Mouse (Mus musculus): ENCODE results near the gene Tle3.

Gene Tle3

DNA sequence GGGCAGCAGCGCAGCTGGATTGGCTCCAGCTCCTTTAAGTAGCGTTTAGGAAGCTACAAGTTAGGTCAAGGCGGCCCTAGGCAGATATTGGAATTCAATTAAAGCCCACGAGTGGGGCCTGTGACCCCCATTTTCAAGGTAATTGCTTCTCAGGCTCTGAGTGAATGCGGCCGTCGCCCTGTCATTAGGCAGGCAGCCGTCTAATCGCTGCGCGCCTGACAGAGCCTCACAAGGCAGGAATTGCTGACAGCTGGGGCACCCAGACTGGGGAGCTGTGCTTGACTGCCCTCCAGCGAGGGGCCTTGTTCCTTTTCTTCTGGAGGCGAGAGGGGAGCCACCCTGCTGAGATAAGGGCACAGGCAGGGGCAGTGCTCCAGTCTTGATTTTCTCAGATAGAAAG, 24.3 kb downstream of the Tle3 start:
- DNase-seq (ENCODE audit: low spot score) = no peak

- DNase-seq (ENCODE audit: low spot score) = no peak
Observed at GRCm38 (mm10) chr9:61397130-61397529, 25.0 kb downstream of the Tle3 start.

GRCm38 (mm10) chr9:61398160-61398559, 26.0 kb downstream of the Tle3 start:
- DNase-seq (ENCODE audit: low spot score) = no peak

- no peak for DNase-seq (ENCODE audit: low spot score)
Observed at GRCm38 (mm10) chr9:61400132-61400531, 28.0 kb downstream of the Tle3 start.

DNA sequence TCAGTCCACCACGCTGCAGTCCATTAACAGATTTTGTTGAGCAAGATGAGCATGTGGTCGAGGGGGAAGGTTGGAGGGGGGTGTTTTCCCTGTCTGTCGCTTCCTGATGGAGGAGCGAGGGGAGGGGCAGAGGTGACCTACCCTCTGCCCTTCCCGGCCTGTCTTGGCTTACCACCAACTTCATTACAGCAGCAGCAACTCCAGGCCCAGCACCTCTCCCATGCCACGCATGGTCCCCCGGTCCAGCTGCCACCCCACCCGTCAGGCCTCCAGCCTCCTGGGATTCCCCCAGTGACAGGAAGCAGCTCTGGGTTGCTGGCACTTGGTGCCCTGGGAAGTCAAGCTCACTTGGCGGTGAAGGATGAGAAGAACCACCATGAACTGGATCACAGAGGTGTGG, 29.5 kb downstream of the Tle3 start:
- no peak for DNase-seq (ENCODE audit: low spot score)

DNA sequence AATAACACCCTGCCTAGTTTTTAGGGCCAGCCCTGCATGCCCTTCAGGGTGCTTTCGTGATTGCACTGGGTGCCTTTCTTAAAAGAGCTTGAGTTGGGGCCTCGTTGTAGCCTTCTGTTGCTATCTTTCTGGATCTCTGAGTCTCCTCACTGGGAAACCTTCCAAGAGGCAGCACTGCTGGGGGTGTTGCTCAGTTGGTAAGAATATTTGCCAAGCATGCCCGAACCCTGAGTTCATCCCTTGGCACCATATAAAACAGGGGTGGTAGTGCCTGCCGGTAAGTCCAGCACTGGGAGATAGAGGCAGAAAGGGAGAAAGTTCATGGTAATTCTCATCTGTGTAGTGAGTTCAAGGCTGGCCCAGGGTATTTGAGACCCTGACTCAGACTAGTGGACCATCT, 30.1 kb downstream of the Tle3 start:
- no peak for DNase-seq (ENCODE audit: low spot score)

GRCm38 (mm10) chr9:61402716-61403115, 30.6 kb downstream of the Tle3 start:
- no peak for DNase-seq (ENCODE audit: low spot score)

DNA sequence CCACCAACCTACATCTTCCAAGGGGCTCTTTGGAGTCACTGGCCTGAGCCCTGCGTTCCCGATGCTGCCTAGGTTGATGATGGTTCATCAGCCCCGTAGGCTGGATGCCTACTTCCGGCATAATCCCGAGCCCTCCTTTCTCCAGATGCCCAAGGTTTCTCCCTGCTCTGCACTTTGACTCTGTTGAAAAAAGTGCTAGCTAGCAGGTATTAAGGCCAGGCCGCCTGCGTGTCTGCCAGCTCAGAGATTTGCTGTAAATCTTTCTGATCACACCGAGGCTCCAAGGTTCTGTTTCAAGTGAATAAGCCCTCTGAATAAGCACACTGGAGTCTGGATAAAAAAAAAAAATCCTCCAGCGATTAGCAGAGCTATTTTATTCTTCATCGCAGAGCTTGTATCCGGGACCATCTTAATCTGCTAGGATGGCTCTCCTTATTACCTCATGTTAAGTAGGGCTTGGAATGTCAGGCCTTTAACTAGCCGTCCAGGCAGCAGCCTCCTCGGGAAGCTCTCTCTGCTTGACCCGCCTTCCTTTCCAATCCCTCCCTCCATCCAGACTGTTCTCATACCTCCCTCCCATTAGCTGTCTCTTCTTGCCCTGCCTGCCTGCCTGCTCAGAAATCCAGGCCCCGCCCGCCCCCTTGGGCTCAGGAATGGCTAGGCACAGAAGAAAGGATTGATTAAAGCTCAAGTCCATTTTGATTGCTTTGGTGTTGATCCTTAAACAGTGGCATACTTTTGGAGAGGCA, 31.9 kb downstream of the Tle3 start:
- no peak for DNase-seq (ENCODE audit: low spot score)

DNA sequence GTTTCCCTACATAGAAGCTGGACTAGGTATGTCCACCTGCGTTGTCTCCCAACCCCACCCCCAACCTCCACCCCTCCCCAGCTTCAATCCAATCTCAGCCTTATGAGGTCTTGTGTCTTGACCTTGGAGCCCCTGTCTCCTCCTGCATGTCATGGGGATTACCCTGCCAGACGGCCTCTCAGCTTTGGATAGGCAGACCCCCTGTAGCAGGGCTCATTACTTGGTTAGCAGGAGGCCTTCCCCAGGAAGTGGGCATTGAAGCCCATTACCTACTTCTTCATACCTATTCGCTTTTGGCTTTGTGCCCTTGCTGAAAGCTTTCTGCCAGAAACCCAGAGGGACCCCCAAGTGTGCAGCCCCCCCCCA, 32.4 kb downstream of the Tle3 start:
- no peak for DNase-seq (ENCODE audit: low spot score)

GRCm38 (mm10) chr9:61404998-61405621, 32.9 kb downstream of the Tle3 start:
- no peak for DNase-seq (ENCODE audit: low spot score)

GRCm38 (mm10) chr9:61406343-61406742, 34.2 kb downstream of the Tle3 start:
- no peak for DNase-seq (ENCODE audit: low spot score)

GRCm38 (mm10) chr9:61409046-61409445, 36.9 kb downstream of the Tle3 start:
- DNase-seq (ENCODE audit: low spot score) = no peak

GRCm38 (mm10) chr9:61413665-61414456, 41.7 kb downstream of the Tle3 start:
- DNase-seq (ENCODE audit: low spot score) = no peak

- no peak for DNase-seq (ENCODE audit: low spot score)
Observed at GRCm38 (mm10) chr9:61416571-61416970, 44.4 kb downstream of the Tle3 start.

- DNase-seq (ENCODE audit: low spot score) = no peak
Observed at GRCm38 (mm10) chr9:61421626-61422025, 49.5 kb downstream of the Tle3 start.

GRCm38 (mm10) chr9:61424245-61424644, 52.1 kb downstream of the Tle3 start:
- no peak for DNase-seq (ENCODE audit: low spot score)

- no peak for DNase-seq (ENCODE audit: low spot score)
Observed at GRCm38 (mm10) chr9:61426493-61426892, 54.3 kb downstream of the Tle3 start.

DNA sequence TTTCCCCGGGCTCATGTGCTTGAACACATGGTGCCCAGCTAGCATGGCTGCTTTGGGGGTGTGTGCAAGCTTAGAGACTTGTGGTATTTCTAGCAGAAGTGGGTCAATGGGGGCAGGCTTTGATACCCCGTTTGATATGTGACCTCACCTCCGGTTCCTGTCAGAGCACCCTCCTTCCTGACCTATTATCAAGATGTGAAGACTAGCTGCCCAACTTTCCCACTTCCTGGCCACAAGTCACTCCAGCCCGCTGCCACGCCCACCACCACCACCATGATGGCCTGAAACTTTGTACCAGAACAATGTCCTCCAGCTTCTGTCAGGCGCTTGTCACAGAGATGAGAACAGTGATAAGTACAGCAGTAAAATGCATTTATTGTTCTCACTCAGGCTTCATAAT, 54.9 kb downstream of the Tle3 start:
- DNase-seq (ENCODE audit: low spot score) = no peak

- no peak for DNase-seq (ENCODE audit: low spot score)
Observed at GRCm38 (mm10) chr9:61427901-61428300, 55.7 kb downstream of the Tle3 start.

- DNase-seq (ENCODE audit: low spot score) = no peak
Observed at GRCm38 (mm10) chr9:61431830-61432229, 59.7 kb downstream of the Tle3 start.

GRCm38 (mm10) chr9:61433206-61433605, 61.0 kb downstream of the Tle3 start:
- no peak for DNase-seq (ENCODE audit: low spot score)

GRCm38 (mm10) chr9:61434062-61434461, 61.9 kb downstream of the Tle3 start:
- no peak for DNase-seq (ENCODE audit: low spot score)

Measured in spleen, adult 12 weeks (tissue).